Mouse (Mus musculus): ENCODE measurements around the gene Il5ra.

- TF ChIP-seq GATA1 (IDR thresholded peaks at IDR 0.05; ENCODE audit: low read length) (no peak), TAL1 (IDR thresholded peaks at IDR 0.05; ENCODE audit: low read length) (no peak)
Observed at GRCm38 (mm10) chr6:106743556-106744233, 5.1 kb downstream of the Il5ra start.

All from erythroblast, embryonic 14.5 days (primary cell).